Mouse (Mus musculus) left cerebral cortex, adult 6 months (tissue): Measurements from ENCODE around the gene Gm20721. TPM values are rescaled to one million over a fixed set of nuclear protein-coding genes. Genes with fewer than 3 reads are reported as not detected.

Experiments
- long read RNA-seq, 2 experiments: library from polyadenylated mRNA; unstranded; transcript quantifications; one replicate each; pipeline ENCODE4 v2.0.0; 2019 to 2020
- polyA plus RNA-seq: library from polyadenylated mRNA; unstranded; fragments of <200 nt; fragmentation: Nextera tagmentation; gene quantifications from 2 replicates; pipeline ENCODE4 v1.2.3, GENCODE M21; 2021

Gm20721 gene
- 2.5 and 5.9 TPM in 2 replicates for polyA plus RNA-seq
- long read RNA-seq, experiment 1 = 0 reads
- long read RNA-seq, experiment 2, partial matches to known transcripts = 0 of 1 reads
- long read RNA-seq, experiment 2, other reads (novel, unspliced or antisense) = 1 of 1 reads

GRCm38 (mm10) chr2:174346612-174346998 lies at the start of gene Gm20721:
Gene Gm20721, minus strand, starts transcription at chr2:174346712.

GRCm38 (mm10) chr2:174284011-174284410 lies 62.5 kb downstream of the Gm20721 start, which contains the start of gene Gnas:
Gene Gnas, plus strand, starts transcription at chr2:174284320.

Other genes starting within 250 kb of the Gm20721 start
- 3.0 and 8.1 TPM in 2 replicates for gene Npepl1, start 236.4 kb downstream of the Gm20721 start, polyA plus RNA-seq
- 527 and 1,446 TPM in 2 replicates for gene Gnas, start 62.4 kb downstream of the Gm20721 start, polyA plus RNA-seq
- gene Nelfcd, start 69.1 kb upstream of the Gm20721 start, polyA plus RNA-seq = 38.0 and 50.3 TPM in 2 replicates
- gene Ctsz, start 92.3 kb upstream of the Gm20721 start, polyA plus RNA-seq = 99.2 and 129 TPM in 2 replicates
- gene Tubb1, start 104.0 kb upstream of the Gm20721 start, polyA plus RNA-seq = not detected in 2 replicates
- 1,732 and 2,001 TPM in 2 replicates for gene Atp5e, start 117.4 kb upstream of the Gm20721 start, polyA plus RNA-seq
- gene Prelid3b, start 126.4 kb upstream of the Gm20721 start, polyA plus RNA-seq = 96.6 and 113 TPM in 2 replicates